Mouse (Mus musculus): Measurements from ENCODE around the gene Dcst1. TPM values are rescaled to one million over a fixed set of nuclear protein-coding genes. Genes with fewer than 3 reads are reported as not detected.

The Dcst1 gene
- polyA plus RNA-seq, 1 experiment from 2014 or later = 0.21 TPM

GRCm38 (mm10) chr3:89390699-89391662 is 25.9 kb upstream of the Dcst1 start:
- Histone ChIP-seq H3K36me3 (ENCODE audit: control insufficient read depth, insufficient read depth) (no peaks in the 10 kb centered on the region), H3K27me3 (ENCODE audit: control insufficient read depth, insufficient read depth, low read length) (no peaks in the 10 kb centered on the region), H3K4me1 (ENCODE audit: control insufficient read depth, insufficient read depth, low read length) (peaks cover 24% of the 10 kb centered on the region), H3K4me3 (ENCODE audit: low read length) (peak overlapping the region; percentile 77), H3K9me3 (replicated peaks; ENCODE audit: control insufficient read depth, low read length) (no peaks in the 10 kb centered on the region), H3K9ac (ENCODE audit: low read length) (peak overlapping the region; percentile 88), H3K4me2 (ENCODE audit: low read depth, low read length) (peak overlapping the region; percentile 90), H3K27ac (ENCODE audit: low read length) (peak overlapping the region; percentile 73)
- no peak for ATAC-seq (replicated peaks; ENCODE audit: extremely low read depth, insufficient read depth, low FRiP score)
- 16% methylated on average over 19 of the region's 19 CpGs for WGBS

DNA sequence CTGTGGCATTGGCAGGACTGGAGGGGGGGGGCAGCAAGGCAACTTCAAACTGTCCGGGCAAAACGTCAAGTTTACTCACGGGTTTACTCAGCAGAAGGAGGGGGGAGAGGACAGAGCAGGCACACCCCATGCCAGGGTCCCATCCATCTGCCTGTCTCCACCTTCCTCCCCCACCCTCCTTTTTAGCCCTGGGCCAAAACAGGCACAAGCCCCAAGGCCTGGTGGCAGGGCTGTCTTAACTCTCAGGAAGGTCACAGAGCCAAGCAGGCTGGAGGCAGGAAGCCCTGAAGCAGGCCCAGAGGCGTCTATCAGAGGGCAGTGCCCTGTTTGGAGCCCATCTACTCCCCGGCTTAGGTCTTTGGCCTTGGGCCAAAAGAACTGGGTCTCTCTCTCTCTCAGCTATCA is 25.1 kb upstream of the Dcst1 start:
- no peaks in the 10 kb centered on the region for H3K36me3 ChIP-seq (ENCODE audit: control insufficient read depth, insufficient read depth)
- 27% methylated on average over 5 of the region's 5 CpGs for WGBS
- no peaks in the 10 kb centered on the region for H3K9me3 ChIP-seq (replicated peaks; ENCODE audit: control insufficient read depth, low read length)
- H3K9ac ChIP-seq (ENCODE audit: low read length) = no peak overlapping the region
- no peak overlapping the region for H3K4me2 ChIP-seq (ENCODE audit: low read depth, low read length)
- no peak for ATAC-seq (replicated peaks; ENCODE audit: extremely low read depth, insufficient read depth, low FRiP score)
- peak overlapping the region; percentile 73 for H3K27ac ChIP-seq (ENCODE audit: low read length)
- no peak overlapping the region for H3K4me3 ChIP-seq (ENCODE audit: low read length)
- peaks cover 15% of the 10 kb centered on the region for H3K4me1 ChIP-seq (ENCODE audit: control insufficient read depth, insufficient read depth, low read length)
- no peaks in the 10 kb centered on the region for H3K27me3 ChIP-seq (ENCODE audit: control insufficient read depth, insufficient read depth, low read length)

DNA sequence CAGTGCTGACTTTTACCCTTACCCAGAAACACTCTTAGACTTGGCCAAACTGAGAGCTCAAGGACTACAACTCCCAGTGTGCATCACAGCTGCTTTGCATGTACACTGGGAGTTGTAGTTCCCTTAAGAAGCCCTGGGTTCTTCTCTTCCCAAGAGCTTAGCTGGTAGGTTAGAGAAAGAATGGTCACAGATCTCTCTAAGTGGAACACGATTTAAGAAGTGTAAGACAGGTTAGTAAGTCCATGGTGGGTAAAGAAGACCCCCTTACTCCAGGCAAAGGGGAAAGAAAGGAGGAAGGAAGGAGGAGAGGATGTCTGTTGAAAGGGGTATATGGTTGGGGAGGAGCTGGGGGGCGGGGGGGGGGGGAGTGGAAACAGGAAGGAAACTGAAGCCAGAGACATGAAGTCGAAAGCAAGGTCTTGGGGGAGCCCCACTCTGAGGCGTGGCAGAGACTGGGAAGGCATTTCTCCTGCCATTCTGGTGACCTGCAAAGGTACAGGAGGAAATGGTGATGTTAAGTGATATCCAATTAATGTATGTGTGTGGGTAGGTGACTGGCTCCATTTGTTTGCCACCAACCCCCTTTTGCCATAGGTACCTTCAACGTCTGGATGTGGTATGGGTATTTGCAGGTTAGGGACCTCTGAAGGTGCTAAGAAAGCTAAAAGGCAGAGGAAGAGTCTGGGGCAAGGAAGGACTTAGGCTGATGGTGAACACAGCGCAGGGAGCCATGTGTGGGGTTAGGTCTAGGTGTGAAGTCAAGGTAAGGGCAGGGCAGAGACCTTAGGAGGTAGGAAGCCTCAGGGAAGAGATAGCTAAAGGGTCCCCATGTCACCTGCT is 24.1 kb upstream of the Dcst1 start:
- 56% methylated on average over 6 of the region's 6 CpGs for WGBS
- H3K27me3 ChIP-seq (ENCODE audit: control insufficient read depth, insufficient read depth, low read length) = no peaks in the 10 kb centered on the region
- H3K9me3 ChIP-seq (replicated peaks; ENCODE audit: control insufficient read depth, low read length) = no peaks in the 10 kb centered on the region
- H3K4me2 ChIP-seq (ENCODE audit: low read depth, low read length) = no peak overlapping the region
- no peak for ATAC-seq (replicated peaks; ENCODE audit: extremely low read depth, insufficient read depth, low FRiP score)
- H3K4me1 ChIP-seq (ENCODE audit: control insufficient read depth, insufficient read depth, low read length) = peaks cover 15% of the 10 kb centered on the region
- no peak overlapping the region for H3K4me3 ChIP-seq (ENCODE audit: low read length)
- H3K9ac ChIP-seq (ENCODE audit: low read length) = no peak overlapping the region
- no peaks in the 10 kb centered on the region for H3K36me3 ChIP-seq (ENCODE audit: control insufficient read depth, insufficient read depth)
- H3K27ac ChIP-seq (ENCODE audit: low read length) = no peak overlapping the region

- no peak overlapping the region for H3K9ac ChIP-seq (ENCODE audit: low read length)
- 74% methylated on average over 11 of the region's 11 CpGs for WGBS
- H3K36me3 ChIP-seq (ENCODE audit: control insufficient read depth, insufficient read depth) = no peaks in the 10 kb centered on the region
- H3K4me3 ChIP-seq (ENCODE audit: low read length) = no peak overlapping the region
- H3K27ac ChIP-seq (ENCODE audit: low read length) = no peak overlapping the region
- ATAC-seq (replicated peaks; ENCODE audit: extremely low read depth, insufficient read depth, low FRiP score) = no peak
- H3K27me3 ChIP-seq (ENCODE audit: control insufficient read depth, insufficient read depth, low read length) = no peaks in the 10 kb centered on the region
- H3K4me1 ChIP-seq (ENCODE audit: control insufficient read depth, insufficient read depth, low read length) = peaks cover 15% of the 10 kb centered on the region
- H3K9me3 ChIP-seq (replicated peaks; ENCODE audit: control insufficient read depth, low read length) = no peaks in the 10 kb centered on the region
- no peak overlapping the region for H3K4me2 ChIP-seq (ENCODE audit: low read depth, low read length)
These were observed 23.3 kb upstream of the Dcst1 start for GRCm38 (mm10) chr3:89388134-89388881.

DNA sequence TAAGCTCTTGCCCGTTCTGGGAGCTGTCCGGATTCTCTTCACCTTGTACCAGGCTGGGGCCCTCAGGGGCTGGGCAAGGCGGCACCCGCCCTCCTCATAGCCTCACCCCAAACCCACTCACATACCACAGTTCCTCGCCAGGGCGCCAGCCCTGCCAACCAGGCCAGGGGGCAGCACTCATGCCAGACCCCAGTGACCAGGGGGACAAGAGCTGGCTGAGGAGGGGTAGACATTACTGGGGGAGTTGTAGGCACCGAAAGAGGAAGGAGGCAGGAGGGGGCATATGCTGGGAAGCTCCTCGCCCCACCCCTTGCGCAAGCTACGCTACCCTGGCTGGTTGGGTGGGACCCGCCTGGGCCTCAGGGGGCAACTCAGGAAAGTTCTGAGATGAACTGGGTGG is 22.6 kb upstream of the Dcst1 start:
- Histone ChIP-seq H3K4me2 (ENCODE audit: low read depth, low read length) (no peak overlapping the region), H3K4me3 (ENCODE audit: low read length) (no peak overlapping the region), H3K27me3 (ENCODE audit: control insufficient read depth, insufficient read depth, low read length) (no peaks in the 10 kb centered on the region), H3K4me1 (ENCODE audit: control insufficient read depth, insufficient read depth, low read length) (peaks cover 15% of the 10 kb centered on the region), H3K36me3 (ENCODE audit: control insufficient read depth, insufficient read depth) (no peaks in the 10 kb centered on the region), H3K9ac (ENCODE audit: low read length) (no peak overlapping the region), H3K27ac (ENCODE audit: low read length) (no peak overlapping the region), H3K9me3 (replicated peaks; ENCODE audit: control insufficient read depth, low read length) (no peaks in the 10 kb centered on the region)
- ATAC-seq (replicated peaks; ENCODE audit: extremely low read depth, insufficient read depth, low FRiP score) = no peak
- WGBS = 85% methylated on average over 11 of the region's 11 CpGs

GRCm38 (mm10) chr3:89386438-89387420 is 21.7 kb upstream of the Dcst1 start:
- no peak overlapping the region for H3K27ac ChIP-seq (ENCODE audit: low read length)
- no peak overlapping the region for H3K4me2 ChIP-seq (ENCODE audit: low read depth, low read length)
- no peak overlapping the region for H3K9ac ChIP-seq (ENCODE audit: low read length)
- H3K9me3 ChIP-seq (replicated peaks; ENCODE audit: control insufficient read depth, low read length) = no peaks in the 10 kb centered on the region
- H3K4me3 ChIP-seq (ENCODE audit: low read length) = no peak overlapping the region
- ATAC-seq (replicated peaks; ENCODE audit: extremely low read depth, insufficient read depth, low FRiP score) = no peak
- peaks cover 15% of the 10 kb centered on the region for H3K4me1 ChIP-seq (ENCODE audit: control insufficient read depth, insufficient read depth, low read length)
- WGBS = 62% methylated on average over 17 of the region's 17 CpGs
- H3K27me3 ChIP-seq (ENCODE audit: control insufficient read depth, insufficient read depth, low read length) = no peaks in the 10 kb centered on the region
- H3K36me3 ChIP-seq (ENCODE audit: control insufficient read depth, insufficient read depth) = no peaks in the 10 kb centered on the region

DNA sequence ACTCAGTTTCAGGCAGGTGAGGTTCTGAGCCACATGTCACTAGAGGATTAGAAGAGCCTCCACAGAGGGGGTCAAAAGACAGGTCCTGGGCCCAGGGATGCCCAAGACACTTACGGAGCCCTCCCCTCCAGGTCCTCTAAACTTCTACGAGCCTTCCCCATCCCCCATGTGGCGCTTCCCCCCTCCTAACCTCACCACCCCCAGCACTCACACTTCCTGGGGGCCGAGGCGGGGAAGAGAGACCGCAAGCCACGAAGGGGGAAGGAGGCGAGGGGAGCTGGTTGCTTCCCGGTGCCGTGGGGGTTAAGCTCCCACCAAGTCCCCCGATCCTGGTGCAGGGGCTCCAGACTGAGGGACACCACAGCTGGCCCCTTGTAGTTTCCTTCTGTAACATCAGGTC is 20.4 kb upstream of the Dcst1 start:
- Histone ChIP-seq H3K4me1 (ENCODE audit: control insufficient read depth, insufficient read depth, low read length) (peaks cover 7% of the 10 kb centered on the region), H3K27me3 (ENCODE audit: control insufficient read depth, insufficient read depth, low read length) (no peaks in the 10 kb centered on the region), H3K27ac (ENCODE audit: low read length) (no peak overlapping the region), H3K9me3 (replicated peaks; ENCODE audit: control insufficient read depth, low read length) (no peaks in the 10 kb centered on the region), H3K36me3 (ENCODE audit: control insufficient read depth, insufficient read depth) (peaks cover 1% of the 10 kb centered on the region; the same call in 1 of the 2 replicates), H3K9ac (ENCODE audit: low read length) (no peak overlapping the region), H3K4me2 (ENCODE audit: low read depth, low read length) (no peak overlapping the region), H3K4me3 (ENCODE audit: low read length) (no peak overlapping the region)
- WGBS = 44% methylated on average over 11 of the region's 11 CpGs
- no peak for ATAC-seq (replicated peaks; ENCODE audit: extremely low read depth, insufficient read depth, low FRiP score)
